In the genomic region with DNA sequence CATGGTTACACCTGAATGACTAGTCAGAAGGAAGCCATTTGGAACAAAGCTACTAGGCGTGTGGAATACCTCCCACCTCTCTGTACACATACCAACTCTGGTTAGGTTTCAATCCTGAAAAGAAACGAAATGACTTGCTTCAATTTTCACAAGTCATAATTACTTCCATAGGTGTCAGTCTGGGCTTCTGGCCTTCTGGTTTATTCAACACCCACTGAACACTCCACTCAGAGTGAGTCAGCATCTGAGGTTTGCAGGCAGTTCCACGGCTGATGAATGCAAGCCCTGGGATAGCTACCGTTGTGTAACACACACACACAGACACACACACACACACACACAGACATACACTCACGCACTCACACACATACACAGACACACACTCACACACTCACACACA, we compare ENCODE assay signal across 21 mouse cellular contexts. TPM values are rescaled to one million over a fixed set of nuclear protein-coding genes. Genes with fewer than 3 reads are reported as not detected.
DNase-seq lines count a peak whose midpoint lies in the region; ATAC-seq and TF ChIP-seq lines count a peak whose summit lies in the region.
"Had no signal": no experiment of that assay in that cellular context is flagged by ENCODE, and none has a peak within 500 bp of the region (broad histone marks: within the 10 kb centered on the region; RNA-seq: fewer than 3 reads in every experiment).

No protein-coding gene starts in this region.

- TF ChIP-seq POLR2A in cerebellum, adult 2 months (IDR thresholded peaks at IDR 0.05; ENCODE audit: borderline replicate concordance, insufficient read depth, low read length) = no peak

- no peaks in the 10 kb centered on the region for H3K9me3 ChIP-seq in kidney, embryonic 15.5 days (replicated peaks)
- H3K9me3 ChIP-seq: heart, embryonic 13.5 days; intestine, embryonic 15.5 days; midbrain, embryonic 10.5 days; stomach, embryonic 15.5 days had no signal

- no peak for ATAC-seq in kidney, embryonic 15.5 days (replicated peaks; ENCODE audit: low FRiP score)
- ATAC-seq: intestine, embryonic 15.5 days; Patski had no signal

- no peak for TF ChIP-seq CTCF in cerebellum, adult 2 months (IDR thresholded peaks at IDR 0.05; ENCODE audit: borderline replicate concordance, insufficient read depth, low read depth, low read length)

- no peak overlapping the region for H3K27ac ChIP-seq in cerebellum, adult 2 months (ENCODE audit: insufficient read depth, low read length)
- no peak overlapping the region for H3K27ac ChIP-seq in kidney, embryonic 15.5 days
- H3K27ac ChIP-seq: heart, embryonic 13.5 days; intestine, embryonic 15.5 days; liver, embryonic 14.5 days; midbrain, embryonic 10.5 days; stomach, embryonic 15.5 days had no signal

- no peak overlapping the region for H3K9ac ChIP-seq in kidney, embryonic 15.5 days
- H3K9ac ChIP-seq: heart, embryonic 13.5 days; intestine, embryonic 15.5 days; liver, embryonic 14.5 days; stomach, embryonic 15.5 days had no signal

- no peaks in the 10 kb centered on the region for H3K4me1 ChIP-seq in cerebellum, adult 2 months (ENCODE audit: control insufficient read depth, insufficient read depth, low read length)
- H3K4me1 ChIP-seq in kidney, embryonic 15.5 days = no peaks in the 10 kb centered on the region
- H3K4me1 ChIP-seq: heart, embryonic 13.5 days; intestine, embryonic 15.5 days; stomach, embryonic 15.5 days had no signal

- DNase-seq in left cerebral cortex, adult 18-20 months (ENCODE audit: low spot score in 2 of 2) = peak; percentile 49 to 62
- no peak for DNase-seq in left cerebral cortex, postnatal 10 days (ENCODE audit: extremely low spot score in 1 of 2, low spot score in 2 of 2)
- peak; percentile 62 to 82 for DNase-seq in frontal cortex, adult 2 months (ENCODE audit: extremely low spot score in 1 of 2, low spot score in 1 of 2)
- DNase-seq in left cerebral cortex, postnatal 25 days (ENCODE audit: low spot score in 2 of 2) = peak; percentile 54 to 91
- no peak for DNase-seq in cerebellum, adult 2 months
- no peak for DNase-seq in thymus, postnatal 25 days
- DNase-seq: cerebellum, adult 9-11 months; gastrocnemius, postnatal 10 days; kidney, postnatal 10 days; lung, postnatal 14 days had no signal

- intact Hi-C loops in left cerebral cortex, postnatal 10 days (cut with DNase I) = no loop called here
- intact Hi-C loops in left cerebral cortex, postnatal 25 days (cut with DNase I) = loop anchor here (1.0 kb wide), 1 partner anchor 178 kb away; the partner anchor contains the start of gene Bbx

- H3K36me3 ChIP-seq in kidney, embryonic 15.5 days = no peaks in the 10 kb centered on the region
- H3K36me3 ChIP-seq: heart, embryonic 13.5 days; intestine, embryonic 15.5 days; midbrain, embryonic 10.5 days; stomach, embryonic 15.5 days had no signal

- no peak overlapping the region for H3K4me2 ChIP-seq in kidney, embryonic 15.5 days
- H3K4me2 ChIP-seq: heart, embryonic 13.5 days; intestine, embryonic 15.5 days; stomach, embryonic 15.5 days had no signal

- H3K4me3 ChIP-seq in cerebellum, adult 2 months (replicated peaks; ENCODE audit: insufficient read depth, low read depth, low read length) = no peak overlapping the region
- H3K4me3 ChIP-seq in kidney, embryonic 15.5 days (replicated peaks) = no peak overlapping the region
- H3K4me3 ChIP-seq: heart, embryonic 13.5 days; intestine, embryonic 15.5 days; midbrain, embryonic 10.5 days; myocyte; stomach, embryonic 15.5 days had no signal

- H3K27me3 ChIP-seq in cerebellum, adult 2 months (ENCODE audit: control insufficient read depth, insufficient read depth, low read length) = no peaks in the 10 kb centered on the region; the same call in 1 of the 2 replicates
- no peaks in the 10 kb centered on the region for H3K27me3 ChIP-seq in kidney, embryonic 15.5 days
- H3K27me3 ChIP-seq: CH12.LX; heart, embryonic 13.5 days; intestine, embryonic 15.5 days; Patski; stomach, embryonic 15.5 days had no signal

- WGBS in cerebellum, adult 2 months = 90% methylated on average over 5 of the region's 5 CpGs
- WGBS in kidney, embryonic 15.5 days = 90% methylated on average over 5 of the region's 5 CpGs

RNA-seq across cellular contexts. Expression of gene Ccdc54, which starts 19.6 kb away (rescaled TPM):
- total RNA-seq in left cerebral cortex, adult 18-20 months (2021) = not detected
- not detected for total RNA-seq in left cerebral cortex, postnatal 10 days (2021)
- not detected in 2 replicates for polyA plus RNA-seq in frontal cortex, adult 2 months (2012; rRNA removed)
- not detected for total RNA-seq in left cerebral cortex, postnatal 25 days (2021)
- not detected in 2 replicates for polyA plus RNA-seq in cerebellum, adult 2 months (2012; rRNA removed)
- not detected in 2 replicates for polyA plus RNA-seq in kidney, embryonic 15.5 days (2015; fragmentation: Nextera tagmentation; extraction: Ambion mirVana)
- total RNA-seq: CH12.LX; gastrocnemius, postnatal 10 days had no signal
- polyA plus RNA-seq: heart, embryonic 13.5 days; hindbrain, embryonic 11.5 days; intestine, embryonic 15.5 days; limb, embryonic 11.5 days; liver, embryonic 14.5 days; midbrain, embryonic 10.5 days; myocyte; Patski; stomach, embryonic 15.5 days had no signal

Comparison
In these comparisons a context has a peak if more than half of its experiments do, and no peak if none do; other contexts are left out.
1. DNase-seq: peak in left cerebral cortex, adult 18-20 months (2 of 2), frontal cortex, adult 2 months (2 of 2) and left cerebral cortex, postnatal 25 days (2 of 2); none in left cerebral cortex, postnatal 10 days (0 of 2), cerebellum, adult 2 months (0 of 2) and thymus, postnatal 25 days (single experiment).